Mouse (Mus musculus) heart, embryonic 15.5 days (tissue): ENCODE measurements around the gene Dnph1. TPM values are rescaled to one million over a fixed set of nuclear protein-coding genes. Genes with fewer than 3 reads are reported as not detected.

Experiments used
- ATAC-seq: fragments of 200-750 bp; cut with Nextera tagmentation; replicated peaks from 2 replicates; pipeline ENCODE4 v1.8.0; 2017; ENCODE audit warnings: low read depth, moderate TSS enrichment; ENCODE audit not compliant: insufficient number of reproducible peaks, insufficient read depth, low FRiP score
- H3K27ac ChIP-seq: fragments of 300-500 bp; sonication (generic); 2 replicates; pipeline ENCODE4 v1.5.1; 2015; ENCODE audit warnings: mild to moderate bottlenecking, inconsistent platforms
- H3K27me3 ChIP-seq: fragments of 300-500 bp; sonication (generic); 2 replicates; pipeline ENCODE4 v1.6.1; 2015; ENCODE audit warnings: inconsistent platforms
- H3K36me3 ChIP-seq: fragments of 300-500 bp; sonication (generic); 2 replicates; pipeline ENCODE4 v1.6.1; 2015; ENCODE audit warnings: mild to moderate bottlenecking, inconsistent platforms
- H3K4me1 ChIP-seq: fragments of 300-500 bp; sonication (generic); replicated peaks from 2 replicates; pipeline ENCODE4 v1.6.1; 2015; ENCODE audit warnings: inconsistent platforms
- H3K4me2 ChIP-seq: fragments of 300-500 bp; sonication (generic); 2 replicates; pipeline ENCODE4 v1.6.1; 2015; ENCODE audit warnings: inconsistent platforms, mild to moderate bottlenecking, moderate library complexity
- H3K4me3 ChIP-seq: fragments of 300-500 bp; sonication (generic); 2 replicates; pipeline ENCODE4 v1.5.1; 2015; ENCODE audit warnings: mild to moderate bottlenecking, inconsistent platforms
- H3K9ac ChIP-seq: fragments of 300-500 bp; sonication (generic); 2 replicates; pipeline ENCODE4 v1.6.1; 2015; ENCODE audit warnings: mild to moderate bottlenecking, inconsistent platforms
- H3K9me3 ChIP-seq: fragments of 300-500 bp; sonication (generic); replicated peaks from 2 replicates; pipeline ENCODE4 v1.6.1; 2016; ENCODE audit warnings: inconsistent platforms
- WGBS: fragments of 180-500 bp; shearing (Covaris S2); methylation state at CpG from one replicate; pipeline ENCODE4 v1.1.7; 2015; ENCODE audit warnings: mixed read lengths; 5-methylcytosine and 5-hydroxymethylcytosine counted together
- polyA plus RNA-seq: library from polyadenylated mRNA; unstranded; fragments of >200 nt; fragmentation: Nextera tagmentation; extraction: Ambion mirVana; gene quantifications from 2 replicates; pipeline ENCODE4 v1.2.1, GENCODE M21; 2015

The Dnph1 gene
- polyA plus RNA-seq, 1 experiment from 2014 or later: 23.1 TPM

DNA sequence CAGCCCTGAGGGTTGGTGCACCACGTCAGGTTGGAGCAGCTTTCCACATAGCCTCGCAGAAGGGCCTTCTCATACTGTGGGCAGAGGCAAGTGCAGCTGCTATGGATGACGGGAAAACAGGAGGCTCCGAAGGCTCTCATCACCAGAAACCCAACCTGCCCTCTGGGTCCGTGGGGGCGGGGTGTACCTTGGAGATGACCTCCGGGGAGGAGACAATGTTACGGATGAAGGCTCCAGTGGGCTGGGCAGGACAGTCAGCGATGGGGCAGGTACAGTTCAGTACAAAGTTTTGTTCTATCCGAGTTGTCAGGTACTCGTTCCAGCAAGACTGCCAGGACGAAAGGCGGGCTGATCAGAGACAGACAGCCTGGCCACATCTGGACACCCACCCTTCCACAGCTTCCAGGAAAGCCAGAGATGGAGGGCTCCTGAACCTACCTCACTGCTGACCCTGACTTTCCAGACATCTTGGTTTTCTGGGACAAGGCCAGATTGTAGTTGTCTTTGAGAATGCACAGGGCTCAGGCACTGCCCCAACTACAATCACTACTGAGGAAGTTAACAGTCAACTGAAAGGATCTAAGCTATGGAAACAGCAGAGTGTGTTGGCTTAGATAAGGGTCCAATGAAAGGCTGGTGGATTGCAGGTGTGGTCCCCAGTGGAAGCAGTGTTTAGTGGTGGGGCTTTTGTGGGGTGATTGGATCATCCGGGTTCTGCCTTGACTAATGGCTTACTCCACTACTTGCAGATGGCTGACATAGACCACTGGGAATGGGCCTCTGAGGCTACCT lies 7.5 kb downstream of the Dnph1 start:
- WGBS: 75% methylated on average over 14 of the region's 14 CpGs
- H3K9ac ChIP-seq: no peak overlapping the region
- H3K4me2 ChIP-seq: no peak overlapping the region
- no peaks in the 10 kb centered on the region for H3K36me3 ChIP-seq
- no peaks in the 10 kb centered on the region for H3K9me3 ChIP-seq
- H3K27ac ChIP-seq: no peak overlapping the region
- ATAC-seq: no peak
- no peak overlapping the region for H3K4me3 ChIP-seq
- H3K27me3 ChIP-seq: no peaks in the 10 kb centered on the region
- no peaks in the 10 kb centered on the region for H3K4me1 ChIP-seq

DNA sequence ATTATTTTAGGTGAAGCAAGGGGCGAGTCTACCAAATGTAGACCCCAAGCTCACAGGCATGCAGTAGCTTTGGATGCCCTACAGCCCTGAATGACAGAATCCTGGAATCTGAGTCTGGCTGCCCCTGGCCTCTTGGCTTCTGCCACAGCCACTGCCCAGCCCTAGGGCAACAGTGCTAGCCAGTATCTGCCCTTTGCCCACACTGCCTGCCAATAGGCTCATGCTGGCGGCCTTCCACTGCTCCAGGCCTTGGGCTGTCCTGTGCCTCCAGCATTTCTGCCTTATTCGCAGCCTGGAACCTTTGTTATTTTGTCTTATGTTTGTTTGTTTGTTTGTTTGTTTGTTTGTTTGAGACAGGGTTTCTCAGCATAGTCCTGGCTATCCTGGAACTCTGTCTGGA lies 9.1 kb downstream of the Dnph1 start:
- Histone ChIP-seq H3K9me3 (no peaks in the 10 kb centered on the region), H3K4me2 (no peak overlapping the region), H3K4me3 (no peak overlapping the region), H3K27ac (no peak overlapping the region), H3K36me3 (no peaks in the 10 kb centered on the region), H3K27me3 (no peaks in the 10 kb centered on the region), H3K4me1 (no peaks in the 10 kb centered on the region), H3K9ac (no peak overlapping the region)
- 89% methylated on average over 3 of the region's 3 CpGs for WGBS
- ATAC-seq: no peak

- Histone ChIP-seq H3K4me2 (no peak overlapping the region), H3K27ac (no peak overlapping the region), H3K9ac (no peak overlapping the region), H3K36me3 (no peaks in the 10 kb centered on the region), H3K27me3 (no peaks in the 10 kb centered on the region), H3K9me3 (no peaks in the 10 kb centered on the region), H3K4me1 (no peaks in the 10 kb centered on the region), H3K4me3 (no peak overlapping the region)
- ATAC-seq: peak; percentile 27; the same call in 1 of the 2 replicates
- WGBS: 50% methylated on average over 11 of the region's 11 CpGs
Measured at GRCm38 (mm10) chr17:46511059-46511710, 14.7 kb downstream of the Dnph1 start.

- Histone ChIP-seq H3K4me1 (no peaks in the 10 kb centered on the region), H3K9me3 (no peaks in the 10 kb centered on the region), H3K4me2 (no peak overlapping the region), H3K36me3 (no peaks in the 10 kb centered on the region), H3K9ac (no peak overlapping the region), H3K27ac (no peak overlapping the region), H3K27me3 (no peaks in the 10 kb centered on the region), H3K4me3 (no peak overlapping the region)
- no peak for ATAC-seq
- 52% methylated on average over 2 of the region's 2 CpGs for WGBS
Measured at GRCm38 (mm10) chr17:46513329-46513728, 16.8 kb downstream of the Dnph1 start.

DNA sequence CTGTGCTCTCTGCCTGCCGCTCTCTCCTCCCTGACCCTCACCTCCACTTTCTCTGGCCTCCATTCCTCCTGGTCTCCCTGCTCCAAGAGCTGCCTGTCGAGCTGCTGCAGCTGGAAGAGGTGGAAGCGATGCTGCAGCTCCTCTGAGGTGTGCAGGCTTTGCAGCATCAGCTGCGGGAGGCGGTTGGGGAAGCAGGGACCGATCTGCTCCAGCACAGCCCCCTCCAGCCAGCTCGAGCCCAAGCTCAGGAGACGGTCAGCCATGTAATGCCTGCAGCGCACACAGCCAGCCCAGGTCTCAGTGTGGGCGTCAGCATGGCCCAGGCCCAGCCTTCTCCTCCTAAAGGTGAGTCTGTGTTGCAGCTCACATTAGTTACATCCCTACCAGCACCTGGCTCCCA lies 23.5 kb downstream of the Dnph1 start:
- Histone ChIP-seq H3K27ac (no peak overlapping the region), H3K9me3 (no peaks in the 10 kb centered on the region), H3K4me2 (peak overlapping the region; percentile 53), H3K9ac (no peak overlapping the region), H3K4me1 (peaks cover 12% of the 10 kb centered on the region), H3K4me3 (peak overlapping the region; percentile 19; the same call in 1 of the 2 replicates), H3K36me3 (no peaks in the 10 kb centered on the region), H3K27me3 (peaks cover 12% of the 10 kb centered on the region)
- 0 out of 2 replicates have a peak, but pooled peaks have one; percentile 7 for ATAC-seq
- 52% methylated on average over 10 of the region's 10 CpGs for WGBS

GRCm38 (mm10) chr17:46520385-46520979 lies 24.0 kb downstream of the Dnph1 start:
- H3K4me2 ChIP-seq: peak overlapping the region; percentile 53
- H3K4me1 ChIP-seq: peaks cover 12% of the 10 kb centered on the region
- peak; percentile 41; the same call in 1 of the 2 replicates for ATAC-seq
- H3K27ac ChIP-seq: no peak overlapping the region
- H3K9ac ChIP-seq: peak overlapping the region; percentile 11
- H3K4me3 ChIP-seq: peak overlapping the region; percentile 19
- 22% methylated on average over 25 of the region's 25 CpGs for WGBS
- peaks cover 12% of the 10 kb centered on the region for H3K27me3 ChIP-seq
- H3K36me3 ChIP-seq: no peaks in the 10 kb centered on the region
- no peaks in the 10 kb centered on the region for H3K9me3 ChIP-seq

GRCm38 (mm10) chr17:46521174-46521573 lies 24.7 kb downstream of the Dnph1 start:
- ATAC-seq: no peak; the same call in 1 of the 2 replicates
- peaks cover 12% of the 10 kb centered on the region for H3K4me1 ChIP-seq
- no peaks in the 10 kb centered on the region for H3K36me3 ChIP-seq
- peaks cover 12% of the 10 kb centered on the region for H3K27me3 ChIP-seq
- peak overlapping the region; percentile 19; the same call in 1 of the 2 replicates for H3K4me3 ChIP-seq
- H3K9me3 ChIP-seq: no peaks in the 10 kb centered on the region
- peak overlapping the region; percentile 53 for H3K4me2 ChIP-seq
- WGBS: 69% methylated on average over 9 of the region's 9 CpGs
- H3K27ac ChIP-seq: no peak overlapping the region
- H3K9ac ChIP-seq: peak overlapping the region; percentile 11; the same call in 1 of the 2 replicates

DNA sequence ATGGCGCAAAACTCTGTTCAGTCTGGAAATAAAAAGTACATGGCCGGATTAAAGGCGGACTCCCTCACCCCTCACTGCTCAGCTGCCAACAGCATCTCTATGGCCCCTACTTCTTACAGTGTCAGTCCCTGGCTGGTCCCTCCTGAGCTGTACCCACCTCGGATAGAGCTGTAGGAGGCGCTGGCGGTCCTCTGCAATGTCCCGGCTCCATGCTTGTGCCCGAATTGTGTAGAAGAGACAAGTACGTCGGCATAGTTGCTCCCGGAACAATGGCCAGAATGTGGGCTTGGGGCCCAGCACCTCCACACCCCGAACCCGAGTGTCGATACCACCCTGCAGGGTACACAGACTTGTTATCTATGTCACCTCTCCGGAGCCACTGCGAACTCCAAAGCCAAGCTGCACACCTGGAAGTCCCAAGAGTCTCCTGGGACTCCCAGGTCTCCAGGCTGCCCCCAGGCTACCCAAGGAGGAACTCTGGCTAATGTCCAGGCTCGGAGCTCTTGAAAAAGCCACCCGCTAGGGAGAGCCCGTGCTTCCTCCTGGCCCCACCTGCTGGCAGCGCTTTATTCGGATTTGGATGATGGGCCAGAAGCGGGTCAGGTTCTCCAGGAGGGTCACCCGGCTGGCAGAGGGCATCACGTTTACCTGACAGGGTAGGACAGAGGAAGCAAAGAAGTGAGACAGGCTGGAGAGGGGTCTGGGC lies 25.6 kb downstream of the Dnph1 start:
- no peak overlapping the region for H3K27ac ChIP-seq
- ATAC-seq: no peak
- no peak overlapping the region for H3K4me3 ChIP-seq
- no peak overlapping the region for H3K4me2 ChIP-seq
- peaks cover 12% of the 10 kb centered on the region for H3K4me1 ChIP-seq
- no peak overlapping the region for H3K9ac ChIP-seq
- no peaks in the 10 kb centered on the region for H3K9me3 ChIP-seq
- H3K36me3 ChIP-seq: no peaks in the 10 kb centered on the region
- WGBS: 42% methylated on average over 24 of the region's 24 CpGs
- peaks cover 12% of the 10 kb centered on the region for H3K27me3 ChIP-seq

DNA sequence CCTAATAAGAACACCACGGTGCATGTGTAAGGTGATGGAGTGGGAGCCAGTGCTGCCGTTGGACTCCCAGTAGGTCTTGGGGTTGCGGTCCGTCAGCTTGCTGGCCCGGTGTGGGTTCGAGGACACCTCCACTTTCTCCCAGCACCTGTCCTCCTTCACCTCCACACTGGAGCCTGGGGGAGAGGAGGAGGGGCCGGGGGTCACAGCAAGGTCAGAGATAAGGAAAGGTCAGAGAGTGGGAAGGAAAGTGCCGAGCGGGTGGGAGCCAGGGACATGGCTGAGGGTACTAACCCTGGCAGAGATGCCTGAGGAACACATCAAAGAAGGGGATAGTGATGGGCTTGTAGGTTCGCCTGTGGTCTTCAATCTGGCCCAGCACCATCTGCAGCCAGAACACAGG lies 28.6 kb downstream of the Dnph1 start:
- Histone ChIP-seq H3K4me2 (no peak overlapping the region), H3K4me1 (peaks cover 12% of the 10 kb centered on the region), H3K9me3 (no peaks in the 10 kb centered on the region), H3K9ac (no peak overlapping the region), H3K27ac (no peak overlapping the region), H3K4me3 (no peak overlapping the region), H3K36me3 (no peaks in the 10 kb centered on the region), H3K27me3 (peaks cover 7% of the 10 kb centered on the region)
- no peak for ATAC-seq
- WGBS: 69% methylated on average over 10 of the region's 10 CpGs

DNA sequence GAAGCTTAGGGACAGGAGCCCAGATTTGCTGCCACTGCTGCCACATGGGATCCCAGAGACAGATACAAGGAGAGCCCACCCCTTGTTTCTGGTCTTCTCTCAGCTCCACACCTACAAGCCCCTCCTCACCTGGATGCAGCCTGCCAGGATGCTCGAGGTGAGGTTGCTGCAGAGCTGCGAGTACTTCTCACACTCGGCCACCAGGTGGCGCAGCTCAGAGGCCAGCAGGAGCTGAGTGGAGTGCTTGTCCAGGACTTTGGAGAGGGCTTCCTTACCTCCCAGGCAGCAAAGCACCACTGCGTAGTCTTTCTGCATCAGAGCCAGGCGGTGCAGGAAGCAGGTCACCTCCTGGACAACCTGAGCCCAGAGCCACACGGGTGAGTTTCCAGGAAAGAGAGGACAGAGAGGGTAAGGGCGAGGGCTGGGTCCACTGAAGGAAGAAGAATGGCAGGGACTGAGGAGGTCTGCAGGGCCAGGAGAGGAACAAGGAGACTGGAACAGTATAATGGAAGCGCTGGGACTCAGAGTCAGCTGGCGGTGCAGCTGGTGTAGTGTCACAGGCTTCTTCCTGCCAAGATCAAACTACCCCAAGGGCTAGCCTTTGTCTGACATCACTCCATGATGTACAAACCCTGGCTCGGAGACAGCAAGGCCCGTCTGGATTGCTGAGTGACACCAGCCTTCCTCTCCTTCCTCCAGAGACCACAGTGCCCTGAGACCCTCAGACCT lies 29.2 kb downstream of the Dnph1 start:
- H3K36me3 ChIP-seq: no peaks in the 10 kb centered on the region
- no peaks in the 10 kb centered on the region for H3K9me3 ChIP-seq
- H3K4me2 ChIP-seq: no peak overlapping the region
- H3K27me3 ChIP-seq: peaks cover 6% of the 10 kb centered on the region
- no peak for ATAC-seq
- WGBS: 40% methylated on average over 12 of the region's 12 CpGs
- H3K4me3 ChIP-seq: no peak overlapping the region
- H3K4me1 ChIP-seq: peaks cover 7% of the 10 kb centered on the region
- H3K27ac ChIP-seq: no peak overlapping the region
- no peak overlapping the region for H3K9ac ChIP-seq
